Mouse (Mus musculus) liver, adult (tissue): Measurements from ENCODE around the gene Gngt2.

Source experiments
- GATA4 ChIP-seq: IDR thresholded peaks from 2 replicates; pipeline ENCODE4 v1.6.1; 2014; ENCODE audit warnings: mild to moderate bottlenecking, low read length; ENCODE audit not compliant: insufficient replicate concordance

Gene Gngt2

GRCm38 (mm10) chr11:95844935-95845334 is 7.9 kb downstream of the Gngt2 start:
- no peak for TF ChIP-seq GATA4

- no peak for TF ChIP-seq GATA4
Observed at GRCm38 (mm10) chr11:95850898-95851297, 13.9 kb downstream of the Gngt2 start.

- no peak for TF ChIP-seq GATA4
Observed at GRCm38 (mm10) chr11:95853684-95854083, 16.7 kb downstream of the Gngt2 start.

- TF ChIP-seq GATA4: no peak
Observed at GRCm38 (mm10) chr11:95857306-95857705, 20.3 kb downstream of the Gngt2 start.

GRCm38 (mm10) chr11:95857716-95858527 is 20.9 kb downstream of the Gngt2 start:
- no peak for TF ChIP-seq GATA4

- TF ChIP-seq GATA4: no peak
Observed at GRCm38 (mm10) chr11:95858528-95859467, 21.8 kb downstream of the Gngt2 start.

- TF ChIP-seq GATA4: peak; percentile 25; the same call in 1 of the 2 replicates
Observed at GRCm38 (mm10) chr11:95859468-95859855, 22.4 kb downstream of the Gngt2 start.

GRCm38 (mm10) chr11:95860071-95860490 is 23.1 kb downstream of the Gngt2 start:
- no peak for TF ChIP-seq GATA4

GRCm38 (mm10) chr11:95861397-95861796 is 24.4 kb downstream of the Gngt2 start:
- no peak for TF ChIP-seq GATA4

- TF ChIP-seq GATA4: no peak
Observed at GRCm38 (mm10) chr11:95869442-95869841, 32.4 kb downstream of the Gngt2 start.

GRCm38 (mm10) chr11:95869918-95870470 is 33.0 kb downstream of the Gngt2 start:
- no peak for TF ChIP-seq GATA4

GRCm38 (mm10) chr11:95875804-95876203 is 38.8 kb downstream of the Gngt2 start:
- TF ChIP-seq GATA4: no peak

GRCm38 (mm10) chr11:95876296-95876695 is 39.3 kb downstream of the Gngt2 start:
- TF ChIP-seq GATA4: no peak

- no peak for TF ChIP-seq GATA4
Observed at GRCm38 (mm10) chr11:95890462-95891051, 53.5 kb downstream of the Gngt2 start.
